Mouse (Mus musculus) v-Abl transformed pro-B cells (cell line): ENCODE data around the gene Cxcr2.
"Not testable (repeated sequence)": the region's sequence is repeated elsewhere in the genome, so short reads cannot be mapped to it uniquely, and the experiment has no call there.

Experiments used
- in situ Hi-C, 2 experiments: fragments of 400-800 bp; cut with MboI; formaldehyde crosslinking; loops; one replicate each; pipeline ENCODE4 v1.15.1; 2025; ENCODE audit not compliant: unreplicated experiment in 2 of 2

Cxcr2 gene

DNA sequence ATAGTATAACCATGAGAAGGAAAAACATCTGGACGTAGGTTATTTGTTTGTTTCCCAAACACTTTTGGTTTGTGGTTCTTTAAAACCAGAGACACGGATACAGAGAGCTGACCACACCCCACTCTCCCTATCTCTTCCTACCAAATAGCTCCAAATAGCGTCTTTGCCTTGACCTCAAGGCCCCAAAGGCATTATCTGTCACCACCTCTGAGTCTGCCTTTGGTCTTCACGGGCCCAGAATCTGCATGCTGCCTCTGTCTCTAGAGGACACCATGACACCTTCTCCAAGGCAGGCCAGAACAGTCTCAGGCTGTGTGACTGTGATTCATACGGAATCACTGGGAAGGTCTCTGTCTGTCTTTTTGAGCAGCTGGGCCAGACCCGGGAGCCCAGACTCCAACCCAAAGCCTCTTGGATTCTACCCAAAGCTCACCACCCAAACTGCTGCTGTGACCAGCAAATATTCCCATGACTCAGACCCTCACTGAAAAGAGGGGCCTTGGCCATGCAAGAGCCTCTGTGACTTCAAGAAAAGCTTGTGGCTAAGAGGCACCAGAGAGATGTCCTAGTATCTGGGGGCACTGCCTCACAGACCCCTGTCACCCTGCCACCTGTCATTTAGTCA lies 18.4 kb upstream of the Cxcr2 start:
- in situ Hi-C loops, result no loop called here

DNA sequence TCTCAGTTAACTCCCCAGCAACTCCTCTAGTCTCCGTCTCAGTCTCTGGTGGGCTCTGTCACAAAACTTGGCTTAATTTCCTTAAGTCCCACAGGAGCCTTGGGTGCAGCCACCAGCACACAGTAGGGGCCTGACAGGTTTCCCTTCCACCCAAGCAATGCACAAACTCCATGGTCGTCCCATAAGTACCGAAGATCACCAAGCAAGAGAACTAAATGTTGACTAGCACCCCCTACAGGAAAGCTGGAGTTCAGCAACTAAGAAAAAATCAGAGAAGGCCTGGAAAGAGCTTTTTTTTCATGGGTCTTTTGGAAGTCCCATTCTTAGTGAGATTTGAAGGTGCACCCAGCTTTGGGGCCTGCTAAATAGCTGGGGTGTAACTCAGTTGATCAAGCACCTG lies 14.4 kb upstream of the Cxcr2 start:
- in situ Hi-C loops, result no loop called here

GRCm38 (mm10) chr1:74141781-74142180 lies 12.0 kb upstream of the Cxcr2 start:
- in situ Hi-C loops, result no loop called here

DNA sequence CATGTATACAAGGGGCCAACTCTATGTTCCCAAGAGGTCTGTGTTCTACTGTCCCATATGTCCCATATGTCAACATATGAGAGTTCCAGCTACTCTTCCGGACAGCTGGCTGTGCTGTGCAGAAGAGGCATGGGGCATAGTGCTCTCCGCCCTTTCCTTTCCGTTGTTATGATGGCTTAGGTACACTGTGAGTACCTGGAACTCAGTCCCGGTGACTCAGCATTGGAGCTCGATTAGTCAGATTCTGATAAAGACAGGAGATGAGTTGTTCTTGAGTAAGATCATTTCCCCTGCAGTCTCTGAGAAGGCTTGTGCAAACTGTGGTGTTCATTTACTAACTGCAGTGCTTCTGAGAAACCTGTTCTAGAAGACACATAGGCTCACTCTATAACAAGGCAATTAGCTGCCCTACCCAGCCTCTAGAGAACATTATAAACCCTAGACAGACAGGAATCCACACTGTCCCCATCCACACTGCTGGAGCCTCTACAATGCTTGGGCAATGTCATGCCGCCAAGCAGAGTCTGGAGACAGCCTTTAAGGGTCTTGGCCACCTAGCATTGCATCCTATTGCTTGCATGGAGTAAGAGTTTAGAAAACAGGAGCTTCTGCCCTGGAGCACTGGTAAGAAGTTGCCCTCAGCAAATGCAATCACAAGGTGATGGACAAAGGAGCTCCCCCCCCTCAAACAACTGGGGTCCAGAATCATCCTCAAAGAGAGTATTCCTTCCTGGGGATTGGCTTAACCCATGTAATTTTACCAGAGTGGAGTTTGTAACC lies 4.5 kb upstream of the Cxcr2 start:
- in situ Hi-C loops, result no loop called here

DNA sequence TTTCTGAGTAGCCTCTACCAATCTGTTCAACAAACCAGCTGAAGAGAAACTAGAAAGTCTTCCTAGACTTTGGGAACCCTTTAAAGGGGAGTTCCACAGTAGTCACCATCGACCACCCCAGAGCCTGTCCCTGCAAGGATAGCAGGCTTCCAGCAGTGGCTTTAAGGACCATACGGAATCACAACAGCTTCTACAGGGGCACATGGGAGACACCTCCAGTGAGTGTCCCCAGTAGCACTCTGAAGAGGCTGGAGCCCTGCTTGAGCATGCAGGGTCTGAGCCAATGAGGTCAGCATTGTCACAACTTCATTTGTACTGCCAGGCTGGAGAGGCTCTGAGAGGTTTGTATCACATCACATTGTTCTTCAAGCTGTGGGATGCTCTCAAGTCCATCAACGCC lies 3.7 kb upstream of the Cxcr2 start:
- in situ Hi-C loops, result no loop called here

GRCm38 (mm10) chr1:74151091-74151490 lies 2.7 kb upstream of the Cxcr2 start:
- in situ Hi-C loops, result no loop called here

- in situ Hi-C loops, result no loop called here
Measured at GRCm38 (mm10) chr1:74155435-74156012, 1.7 kb downstream of the Cxcr2 start.

- in situ Hi-C loops, result no loop called here
Measured at GRCm38 (mm10) chr1:74156381-74156910, 2.7 kb downstream of the Cxcr2 start.

DNA sequence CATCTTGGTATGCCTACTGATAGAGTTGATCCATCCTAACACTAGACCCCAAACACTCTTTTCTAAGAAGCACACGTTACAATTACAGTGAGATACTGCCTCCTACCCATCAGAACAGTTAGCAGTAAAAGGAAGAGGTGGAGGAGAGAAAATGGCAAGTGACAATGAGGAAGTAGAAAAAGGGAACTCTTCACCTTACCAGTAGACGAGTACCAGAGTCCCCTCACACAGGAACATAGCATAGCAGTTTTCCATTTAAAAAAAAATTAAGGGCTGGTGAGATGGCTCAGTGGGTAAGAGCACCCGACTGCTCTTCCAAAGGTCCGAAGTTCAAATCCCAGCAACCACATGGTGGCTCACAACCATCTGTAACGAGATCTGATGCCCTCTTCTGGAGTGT lies 5.8 kb downstream of the Cxcr2 start:
- in situ Hi-C loops, result not testable (repeated sequence)

DNA sequence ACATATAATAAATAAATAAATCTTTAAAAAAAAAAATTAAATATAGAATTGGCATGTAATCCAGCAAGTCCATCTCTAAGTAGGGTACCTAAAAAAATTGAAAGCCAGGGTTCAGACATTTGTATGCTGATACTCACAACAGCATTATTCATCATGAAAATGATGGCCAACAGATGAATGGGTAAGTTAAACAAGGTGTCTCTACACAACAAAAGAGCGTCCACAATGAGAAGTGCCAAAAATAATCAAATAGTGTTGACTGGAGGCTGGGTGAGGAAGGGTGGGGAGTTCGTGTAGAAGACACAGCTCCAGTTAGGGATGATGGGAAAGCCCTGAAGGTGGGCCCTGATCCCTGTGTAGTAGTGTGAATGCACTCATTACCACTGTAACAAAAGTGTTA lies 6.2 kb downstream of the Cxcr2 start:
- in situ Hi-C loops, result no loop called here

DNA sequence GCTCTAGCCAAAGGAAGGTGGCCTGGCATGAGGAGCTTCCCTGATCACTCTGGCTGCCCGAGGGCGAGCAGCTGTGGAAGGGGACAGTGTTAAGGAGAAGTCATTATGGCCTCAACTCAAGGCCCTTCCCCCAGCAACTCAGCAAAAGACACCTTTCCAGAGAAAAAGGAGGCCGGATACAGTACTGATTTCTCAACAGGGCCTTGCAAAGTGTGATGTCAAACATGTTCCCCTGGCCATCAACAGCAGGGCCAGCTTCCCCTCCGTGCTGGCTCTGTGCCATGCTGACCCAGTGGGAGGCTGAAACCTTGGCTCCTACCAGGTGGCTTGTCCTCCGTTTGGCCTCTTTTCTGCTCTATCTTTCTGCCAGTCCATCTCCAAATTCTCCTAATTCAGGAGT lies 13.3 kb downstream of the Cxcr2 start:
- in situ Hi-C loops, result no loop called here

GRCm38 (mm10) chr1:74169721-74170120 lies 15.9 kb downstream of the Cxcr2 start:
- in situ Hi-C loops, result no loop called here

- in situ Hi-C loops, result no loop called here
Measured at GRCm38 (mm10) chr1:74172722-74173121, 18.9 kb downstream of the Cxcr2 start.

- in situ Hi-C loops, result no loop called here
Measured at GRCm38 (mm10) chr1:74175731-74176130, 21.9 kb downstream of the Cxcr2 start.

- in situ Hi-C loops, result no loop called here
Measured at GRCm38 (mm10) chr1:74178618-74179017, 24.8 kb downstream of the Cxcr2 start.

- in situ Hi-C loops, result no loop called here
Measured at GRCm38 (mm10) chr1:74179624-74180408, 26.0 kb downstream of the Cxcr2 start.

GRCm38 (mm10) chr1:74181462-74181861 lies 27.7 kb downstream of the Cxcr2 start:
- in situ Hi-C loops, result no loop called here

GRCm38 (mm10) chr1:74183006-74183405 lies 29.2 kb downstream of the Cxcr2 start:
- in situ Hi-C loops, result no loop called here

- in situ Hi-C loops, result no loop called here
Measured at GRCm38 (mm10) chr1:74190471-74190870, 36.7 kb downstream of the Cxcr2 start.

- in situ Hi-C loops, result no loop called here
Measured at GRCm38 (mm10) chr1:74192711-74193110, 38.9 kb downstream of the Cxcr2 start.

- in situ Hi-C loops, result no loop called here
Measured at GRCm38 (mm10) chr1:74194445-74194844, 40.7 kb downstream of the Cxcr2 start, which contains the start of gene Cxcr1. Gene Cxcr1, minus strand, starts transcription at chr1:74194631.
